13 mouse cellular contexts compared by ENCODE assay signal in genomic region chr2:128928446-128928845, GRCm38 (mm10).
"Had no signal": no experiment of that assay in that cellular context is flagged by ENCODE, and none has a peak within 500 bp of the region (broad histone marks: within the 10 kb centered on the region; RNA-seq: fewer than 3 reads in every experiment).

No protein-coding gene starts in this region.

- H3K27ac ChIP-seq: kidney, postnatal 0 days; layer of hippocampus, adult 2 months; limb, embryonic 13.5 days; liver, embryonic 14.5 days; midbrain, embryonic 10.5 days had no signal

- DNase-seq: kidney, adult 11 months; kidney, adult 9 months; kidney, postnatal 4 days; lung, adult 2 months; lung, postnatal 10 days; lung, postnatal 4 days; midbrain, embryonic 14.5 days; spleen, adult 18-20 months had no signal

- H3K4me3 ChIP-seq: layer of hippocampus, adult 2 months; limb, embryonic 13.5 days; midbrain, embryonic 10.5 days had no signal
